ENCODE assay signal across 10 mouse cellular contexts in the genomic region with DNA sequence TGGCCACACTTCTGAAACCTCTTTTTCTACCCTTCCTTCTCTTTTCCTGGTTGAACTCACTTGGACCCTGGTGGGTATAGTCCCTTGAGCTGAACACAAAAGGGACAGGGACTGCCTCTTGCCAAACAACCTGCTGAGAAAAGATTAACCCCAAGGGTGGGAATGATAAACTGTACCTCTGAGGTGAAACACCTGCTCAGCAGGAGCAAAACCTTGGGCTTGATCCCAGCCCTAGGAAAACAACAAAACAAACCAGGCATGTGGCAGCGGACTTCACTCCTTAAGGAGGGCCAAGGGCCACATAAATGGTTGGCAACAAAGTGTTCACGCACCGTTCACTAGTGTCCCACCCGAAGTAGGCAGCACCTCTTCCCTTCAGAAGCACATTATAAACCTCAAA.
"Had no signal": no experiment of that assay in that cellular context is flagged by ENCODE, and none has a peak within 500 bp of the region (broad histone marks: within the 10 kb centered on the region; RNA-seq: fewer than 3 reads in every experiment).

No protein-coding gene starts in this region.

- H3K9ac ChIP-seq: limb, embryonic 13.5 days; midbrain, embryonic 13.5 days; stomach, embryonic 15.5 days had no signal

- ATAC-seq: hindbrain, postnatal 0 days; midbrain, embryonic 13.5 days had no signal

- H3K36me3 ChIP-seq: limb, embryonic 13.5 days; midbrain, embryonic 13.5 days; stomach, embryonic 15.5 days had no signal

- H3K27ac ChIP-seq: hindbrain, postnatal 0 days; limb, embryonic 13.5 days; midbrain, embryonic 13.5 days; stomach, embryonic 15.5 days had no signal

- DNase-seq: left cerebral cortex, postnatal 4 days; lung, adult 18-20 months; lung, postnatal 36 days; right cerebral cortex, postnatal 14 days; thymus, adult 2 months; thymus, postnatal 25 days had no signal

- H3K9me3 ChIP-seq: limb, embryonic 13.5 days; midbrain, embryonic 13.5 days; stomach, embryonic 15.5 days had no signal

- H3K4me1 ChIP-seq: limb, embryonic 13.5 days; midbrain, embryonic 13.5 days; stomach, embryonic 15.5 days had no signal

- H3K4me3 ChIP-seq: limb, embryonic 13.5 days; midbrain, embryonic 13.5 days; stomach, embryonic 15.5 days had no signal

- H3K27me3 ChIP-seq: limb, embryonic 13.5 days; midbrain, embryonic 13.5 days; stomach, embryonic 15.5 days had no signal

- H3K4me2 ChIP-seq: limb, embryonic 13.5 days; midbrain, embryonic 13.5 days; stomach, embryonic 15.5 days had no signal
